Mouse (Mus musculus) megakaryocyte, embryonic 14.5 days (primary cell): ENCODE data around the gene Tdrkh.

Experiments
- FLI1 ChIP-seq: IDR thresholded peaks from 2 replicates; pipeline ENCODE4 v1.6.1; 2012; ENCODE audit warnings: low read length, inconsistent platforms, mixed read lengths
- GATA1 ChIP-seq: IDR thresholded peaks from 3 replicates; pipeline ENCODE4 v1.6.1; 2012; ENCODE audit warnings: mixed read lengths, low read length, inconsistent platforms, borderline replicate concordance

- TF ChIP-seq FLI1 (no peak), GATA1 (no peak)
These were observed 44.4 kb upstream of the Tdrkh start for GRCm38 (mm10) chr3:94368631-94369030.
